Mouse (Mus musculus): Measurements from ENCODE around the gene Tc2n. TPM values are rescaled to one million over a fixed set of nuclear protein-coding genes. Genes with fewer than 3 reads are reported as not detected.

The Tc2n gene
- polyA plus RNA-seq, 1 experiment from 2014 or later, result 0.52 TPM

DNA sequence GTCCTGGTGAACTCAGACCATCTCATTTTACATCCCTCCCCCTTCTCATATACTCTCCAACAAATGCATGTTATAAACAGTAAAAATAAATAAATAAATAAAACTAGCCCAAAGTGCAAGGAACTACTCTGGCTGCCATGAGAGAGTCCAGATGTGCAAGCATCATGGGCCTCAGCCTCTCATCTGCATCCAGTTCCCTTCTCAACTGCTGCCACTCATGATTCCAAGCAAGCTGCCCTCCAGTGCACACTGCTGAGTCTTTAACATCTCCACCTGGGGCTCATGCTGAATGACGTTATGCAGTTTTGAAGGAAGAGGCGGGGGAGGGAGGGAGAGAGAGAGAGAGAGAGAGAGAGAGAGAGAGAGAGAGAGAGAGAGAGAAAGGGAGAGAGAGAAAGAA lies 24.1 kb upstream of the Tc2n start:
- no peaks in the 10 kb centered on the region for H3K36me3 ChIP-seq (ENCODE audit: control insufficient read depth, insufficient read depth, low read length)
- H3K9ac ChIP-seq (ENCODE audit: low read depth, low read length), result no peak overlapping the region
- ATAC-seq (ENCODE audit: low FRiP score) (no peak), DNase-seq (ENCODE audit: low spot score) (no peak)
- no peak overlapping the region for H3K27ac ChIP-seq (ENCODE audit: low read depth, low read length)
- 49% methylated on average over 2 of the region's 2 CpGs for WGBS
- H3K9me3 ChIP-seq (ENCODE audit: control insufficient read depth, low read length), result no peaks in the 10 kb centered on the region
- H3K27me3 ChIP-seq (ENCODE audit: control insufficient read depth, insufficient read depth, low read length), result no peaks in the 10 kb centered on the region
- H3K4me2 ChIP-seq (replicated peaks; ENCODE audit: low read depth, low read length), result no peak overlapping the region
- H3K4me3 ChIP-seq (ENCODE audit: low read depth, low read length), result no peak overlapping the region
- H3K4me1 ChIP-seq (replicated peaks; ENCODE audit: control insufficient read depth, insufficient read depth, low read length), result no peaks in the 10 kb centered on the region

DNA sequence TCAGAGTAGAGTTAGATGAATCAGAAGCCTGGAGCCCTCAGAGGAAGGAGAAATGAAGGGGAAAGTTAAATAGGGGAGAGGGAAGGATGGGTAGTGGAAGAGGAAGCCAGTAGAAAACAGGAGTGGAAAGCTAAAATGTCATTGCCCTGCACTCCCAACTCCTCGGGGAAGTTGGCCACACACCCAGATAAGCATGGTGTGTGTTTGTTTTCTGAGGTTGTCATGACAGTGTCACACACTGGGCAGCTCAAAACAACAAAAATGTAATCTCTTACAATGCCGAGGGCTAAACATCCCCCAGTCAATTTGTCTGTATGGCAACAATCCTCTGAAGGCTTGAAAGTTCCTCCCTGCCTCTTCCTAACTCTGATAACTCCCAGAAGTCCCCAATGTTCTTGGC lies 22.2 kb upstream of the Tc2n start:
- H3K27me3 ChIP-seq (ENCODE audit: control insufficient read depth, insufficient read depth, low read length), result no peaks in the 10 kb centered on the region
- ATAC-seq (ENCODE audit: low FRiP score), result no peak

GRCm38 (mm10) chr12:101740045-101740444 lies 21.7 kb upstream of the Tc2n start:
- H3K27ac ChIP-seq (ENCODE audit: low read depth, low read length), result no peak overlapping the region
- no peak overlapping the region for H3K4me2 ChIP-seq (replicated peaks; ENCODE audit: low read depth, low read length)
- 56% methylated on average over 2 of the region's 2 CpGs for WGBS
- no peak overlapping the region for H3K9ac ChIP-seq (ENCODE audit: low read depth, low read length)
- H3K4me3 ChIP-seq (ENCODE audit: low read depth, low read length), result no peak overlapping the region
- ATAC-seq (ENCODE audit: low FRiP score) (no peak), DNase-seq (ENCODE audit: low spot score) (no peak)
- no peaks in the 10 kb centered on the region for H3K27me3 ChIP-seq (ENCODE audit: control insufficient read depth, insufficient read depth, low read length)
- H3K36me3 ChIP-seq (ENCODE audit: control insufficient read depth, insufficient read depth, low read length), result no peaks in the 10 kb centered on the region
- H3K4me1 ChIP-seq (replicated peaks; ENCODE audit: control insufficient read depth, insufficient read depth, low read length), result no peaks in the 10 kb centered on the region
- H3K9me3 ChIP-seq (ENCODE audit: control insufficient read depth, low read length), result no peaks in the 10 kb centered on the region

More for the DNA sequence above, 22.2 kb upstream of the Tc2n start:
- Histone ChIP-seq H3K4me3 (ENCODE audit: low read depth, low read length) (no peak overlapping the region), H3K4me2 (replicated peaks; ENCODE audit: low read depth, low read length) (no peak overlapping the region), H3K4me1 (replicated peaks; ENCODE audit: control insufficient read depth, insufficient read depth, low read length) (no peaks in the 10 kb centered on the region), H3K9ac (ENCODE audit: low read depth, low read length) (no peak overlapping the region), H3K9me3 (ENCODE audit: control insufficient read depth, low read length) (no peaks in the 10 kb centered on the region), H3K36me3 (ENCODE audit: control insufficient read depth, insufficient read depth, low read length) (no peaks in the 10 kb centered on the region), H3K27ac (ENCODE audit: low read depth, low read length) (no peak overlapping the region)
- WGBS, result 75% methylated on average over 2 of the region's 2 CpGs
- DNase-seq (ENCODE audit: low spot score), result no peak

- H3K9ac ChIP-seq (ENCODE audit: low read depth, low read length), result no peak overlapping the region
- H3K4me3 ChIP-seq (ENCODE audit: low read depth, low read length), result peak overlapping the region; percentile 67
- H3K36me3 ChIP-seq (ENCODE audit: control insufficient read depth, insufficient read depth, low read length), result no peaks in the 10 kb centered on the region
- H3K27me3 ChIP-seq (ENCODE audit: control insufficient read depth, insufficient read depth, low read length), result peaks cover 5% of the 10 kb centered on the region
- ATAC-seq (ENCODE audit: low FRiP score) (peak; percentile 81), DNase-seq (ENCODE audit: low spot score) (peak; percentile 49)
- no peaks in the 10 kb centered on the region for H3K9me3 ChIP-seq (ENCODE audit: control insufficient read depth, low read length)
- H3K27ac ChIP-seq (ENCODE audit: low read depth, low read length), result no peak overlapping the region
- peak overlapping the region; percentile 97 for H3K4me2 ChIP-seq (replicated peaks; ENCODE audit: low read depth, low read length)
- 0% methylated on average over 9 of the region's 9 CpGs for WGBS
- no peaks in the 10 kb centered on the region for H3K4me1 ChIP-seq (replicated peaks; ENCODE audit: control insufficient read depth, insufficient read depth, low read length)
Measured at GRCm38 (mm10) chr12:101718755-101719150, 430 bp upstream of the Tc2n start.

DNA sequence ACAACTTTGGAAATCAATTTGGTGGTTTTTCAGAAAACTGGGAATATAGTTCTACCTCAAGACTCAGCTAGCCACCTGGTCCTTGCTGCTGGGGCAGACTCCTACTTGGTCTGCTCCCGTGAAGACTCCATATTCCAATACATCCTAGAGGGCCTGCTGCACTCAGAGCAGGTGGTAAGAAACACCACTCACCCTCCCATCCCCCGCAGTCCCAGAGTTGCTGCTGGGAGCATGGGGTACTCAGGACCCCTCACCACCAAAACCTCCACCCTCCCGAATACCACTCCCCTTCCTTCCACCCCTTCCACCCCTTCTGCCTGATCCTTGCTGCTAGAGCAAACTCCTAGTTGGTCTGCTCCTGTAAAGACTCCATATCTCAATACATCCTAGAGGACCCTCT lies 19.1 kb downstream of the Tc2n start:
- no peaks in the 10 kb centered on the region for H3K27me3 ChIP-seq (ENCODE audit: control insufficient read depth, insufficient read depth, low read length)
- no peaks in the 10 kb centered on the region for H3K36me3 ChIP-seq (ENCODE audit: control insufficient read depth, insufficient read depth, low read length)
- no peak overlapping the region for H3K27ac ChIP-seq (ENCODE audit: low read depth, low read length)
- H3K4me2 ChIP-seq (replicated peaks; ENCODE audit: low read depth, low read length), result no peak overlapping the region
- no peaks in the 10 kb centered on the region for H3K4me1 ChIP-seq (replicated peaks; ENCODE audit: control insufficient read depth, insufficient read depth, low read length)
- DNase-seq (ENCODE audit: low spot score), result no peak
- WGBS, result 83% methylated on average over 3 of the region's 3 CpGs
- ATAC-seq (ENCODE audit: low FRiP score), result no peak
- H3K4me3 ChIP-seq (ENCODE audit: low read depth, low read length), result no peak overlapping the region
- H3K9me3 ChIP-seq (ENCODE audit: control insufficient read depth, low read length), result no peaks in the 10 kb centered on the region
- H3K9ac ChIP-seq (ENCODE audit: low read depth, low read length), result no peak overlapping the region

- 75% methylated on average over 1 of the region's 1 CpGs for WGBS
- H3K27ac ChIP-seq (ENCODE audit: low read depth, low read length), result no peak overlapping the region
- H3K4me3 ChIP-seq (ENCODE audit: low read depth, low read length), result no peak overlapping the region
- H3K36me3 ChIP-seq (ENCODE audit: control insufficient read depth, insufficient read depth, low read length), result no peaks in the 10 kb centered on the region
- ATAC-seq (ENCODE audit: low FRiP score) (no peak), DNase-seq (ENCODE audit: low spot score) (no peak)
- H3K9me3 ChIP-seq (ENCODE audit: control insufficient read depth, low read length), result no peaks in the 10 kb centered on the region
- H3K4me1 ChIP-seq (replicated peaks; ENCODE audit: control insufficient read depth, insufficient read depth, low read length), result no peaks in the 10 kb centered on the region
- no peak overlapping the region for H3K9ac ChIP-seq (ENCODE audit: low read depth, low read length)
- H3K4me2 ChIP-seq (replicated peaks; ENCODE audit: low read depth, low read length), result no peak overlapping the region
- no peaks in the 10 kb centered on the region for H3K27me3 ChIP-seq (ENCODE audit: control insufficient read depth, insufficient read depth, low read length)
Measured at GRCm38 (mm10) chr12:101696521-101696920, 21.8 kb downstream of the Tc2n start.

DNA sequence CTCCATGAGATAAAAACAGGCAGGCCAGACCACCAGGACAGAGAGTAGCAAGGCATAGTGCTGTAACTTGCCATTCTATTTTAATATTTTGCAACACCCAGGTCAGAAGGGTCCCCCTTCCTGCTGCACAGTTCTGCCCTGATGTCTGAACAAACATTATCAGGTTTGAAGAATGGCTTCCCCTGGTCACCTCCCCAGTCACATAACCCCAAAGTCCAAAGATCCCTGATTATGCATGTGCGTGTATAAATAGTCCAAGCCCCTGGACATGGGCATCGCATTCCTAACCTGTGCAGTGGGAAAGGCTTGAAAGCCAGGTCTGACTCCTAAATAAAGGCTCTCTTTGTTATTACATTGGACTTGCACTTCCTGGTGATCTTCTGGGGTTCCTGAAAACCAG lies 37.8 kb downstream of the Tc2n start:
- H3K27ac ChIP-seq (ENCODE audit: low read depth, low read length), result no peak overlapping the region
- WGBS, result 89% methylated on average over 2 of the region's 2 CpGs
- H3K4me3 ChIP-seq (ENCODE audit: low read depth, low read length), result no peak overlapping the region
- no peak for DNase-seq (ENCODE audit: low spot score)
- no peaks in the 10 kb centered on the region for H3K27me3 ChIP-seq (ENCODE audit: control insufficient read depth, insufficient read depth, low read length)
- H3K9me3 ChIP-seq (ENCODE audit: control insufficient read depth, low read length), result no peaks in the 10 kb centered on the region
- H3K9ac ChIP-seq (ENCODE audit: low read depth, low read length), result no peak overlapping the region
- H3K36me3 ChIP-seq (ENCODE audit: control insufficient read depth, insufficient read depth, low read length), result no peaks in the 10 kb centered on the region
- H3K4me1 ChIP-seq (replicated peaks; ENCODE audit: control insufficient read depth, insufficient read depth, low read length), result no peaks in the 10 kb centered on the region
- ATAC-seq (ENCODE audit: low FRiP score), result no peak
- no peak overlapping the region for H3K4me2 ChIP-seq (replicated peaks; ENCODE audit: low read depth, low read length)

- H3K27me3 ChIP-seq (ENCODE audit: control insufficient read depth, insufficient read depth, low read length), result no peaks in the 10 kb centered on the region
- no peak for ATAC-seq (ENCODE audit: low FRiP score)
- WGBS, result 94% methylated on average over 2 of the region's 2 CpGs
Measured at GRCm38 (mm10) chr12:101667502-101667901, 50.8 kb downstream of the Tc2n start.

GRCm38 (mm10) chr12:101633137-101633536 lies 85.2 kb downstream of the Tc2n start:
- ATAC-seq (ENCODE audit: low FRiP score) (no peak), DNase-seq (ENCODE audit: low spot score) (no peak)
- no peaks in the 10 kb centered on the region for H3K9me3 ChIP-seq (ENCODE audit: control insufficient read depth, low read length)
- WGBS, result 93% methylated on average over 1 of the region's 1 CpGs
- no peak overlapping the region for H3K4me2 ChIP-seq (replicated peaks; ENCODE audit: low read depth, low read length)
- H3K27me3 ChIP-seq (ENCODE audit: control insufficient read depth, insufficient read depth, low read length), result no peaks in the 10 kb centered on the region
- no peaks in the 10 kb centered on the region for H3K4me1 ChIP-seq (replicated peaks; ENCODE audit: control insufficient read depth, insufficient read depth, low read length)
- H3K9ac ChIP-seq (ENCODE audit: low read depth, low read length), result no peak overlapping the region
- H3K36me3 ChIP-seq (ENCODE audit: control insufficient read depth, insufficient read depth, low read length), result no peaks in the 10 kb centered on the region
- H3K27ac ChIP-seq (ENCODE audit: low read depth, low read length), result no peak overlapping the region
- H3K4me3 ChIP-seq (ENCODE audit: low read depth, low read length), result no peak overlapping the region

More at GRCm38 (mm10) chr12:101667502-101667901, 50.8 kb downstream of the Tc2n start:
- no peak overlapping the region for H3K4me3 ChIP-seq (ENCODE audit: low read depth, low read length)
- no peaks in the 10 kb centered on the region for H3K4me1 ChIP-seq (replicated peaks; ENCODE audit: control insufficient read depth, insufficient read depth, low read length)
- H3K36me3 ChIP-seq (ENCODE audit: control insufficient read depth, insufficient read depth, low read length), result no peaks in the 10 kb centered on the region
- DNase-seq (ENCODE audit: low spot score), result no peak
- no peak overlapping the region for H3K9ac ChIP-seq (ENCODE audit: low read depth, low read length)
- no peak overlapping the region for H3K4me2 ChIP-seq (replicated peaks; ENCODE audit: low read depth, low read length)
- no peaks in the 10 kb centered on the region for H3K9me3 ChIP-seq (ENCODE audit: control insufficient read depth, low read length)
- no peak overlapping the region for H3K27ac ChIP-seq (ENCODE audit: low read depth, low read length)
